Mouse (Mus musculus) spleen, adult 2 months (tissue): Measurements from ENCODE around the gene Hes5.

Experiments
- CTCF ChIP-seq: fragments of 200-500 bp; IDR thresholded peaks from 2 replicates; pipeline ENCODE4 v1.5.1; 2011; ENCODE audit warnings: mild to moderate bottlenecking, inconsistent platforms; ENCODE audit not compliant: insufficient read depth, insufficient read length, insufficient replicate concordance; ENCODE audit errors: extremely low read depth
- POLR2A ChIP-seq: fragments of 200-500 bp; IDR thresholded peaks from 2 replicates; pipeline ENCODE4 v1.6.1; 2011; ENCODE audit warnings: low read depth, low read length, inconsistent platforms

- no peak for TF ChIP-seq POLR2A
- no peak for TF ChIP-seq CTCF
These were observed 4.1 kb upstream of the Hes5 start for GRCm38 (mm10) chr4:154956604-154957003.
